Mouse (Mus musculus) liver, embryonic 14.5 days (tissue): ENCODE results near the gene Spock1.

Experiments used
- CTCF ChIP-seq: IDR thresholded peaks from 2 replicates; pipeline ENCODE4 v1.5.1; 2016; ENCODE audit warnings: antibody characterized with exemption, low read depth, control low read depth
- EP300 ChIP-seq: IDR thresholded peaks from 2 replicates; pipeline ENCODE4 v1.6.1; 2016; ENCODE audit warnings: antibody characterized with exemption, low read depth

- TF ChIP-seq CTCF, result no peak
- TF ChIP-seq EP300, result no peak
Observed at GRCm38 (mm10) chr13:57750831-57751230, 157.3 kb downstream of the Spock1 start.
